In genomic region chr13:15546258-15546657, GRCm38 (mm10) we compare ENCODE assay signal across 29 mouse cellular contexts.
A peak's percentile ranks its signal among the peaks of the same experiment; 100 is the strongest.
DNase-seq lines count a peak whose midpoint lies in the region; ATAC-seq and TF ChIP-seq lines count a peak whose summit lies in the region.
"Had no signal": no experiment of that assay in that cellular context is flagged by ENCODE, and none has a peak within 500 bp of the region (broad histone marks: within the 10 kb centered on the region; RNA-seq: fewer than 3 reads in every experiment).

No protein-coding gene starts in this region.

- H3K4me3 ChIP-seq in forebrain, embryonic 11.5 days (ENCODE audit: low read depth, low read length), result no peak overlapping the region
- no peak overlapping the region for H3K4me3 ChIP-seq in forebrain, postnatal 0 days (ENCODE audit: low read depth, low read length)
- H3K4me3 ChIP-seq in stomach, embryonic 14.5 days (ENCODE audit: low read depth, low read length), result no peak overlapping the region
- H3K4me3 ChIP-seq in stomach, postnatal 0 days (ENCODE audit: low read depth, low read length), result no peak overlapping the region
- no peak overlapping the region for H3K4me3 ChIP-seq in embryonic fibroblast, embryonic 13.5 days (ENCODE audit: insufficient read depth, low read length)
- no peak overlapping the region for H3K4me3 ChIP-seq in limb, embryonic 15.5 days
- H3K4me3 ChIP-seq: embryonic facial prominence, embryonic 12.5 days; gastrocnemius, adult 2 months; heart, embryonic 13.5 days; hindbrain, embryonic 10.5 days; kidney, embryonic 15.5 days; midbrain, embryonic 12.5 days had no signal

- no peak for DNase-seq in forebrain, embryonic 11.5 days (ENCODE audit: low spot score)
- no peak for DNase-seq in forebrain, postnatal 0 days
- DNase-seq in stomach, postnatal 0 days (ENCODE audit: low spot score), result no peak
- no peak for DNase-seq in gastrocnemius, postnatal 14 days
- no peak for DNase-seq in heart, postnatal 14 days
- DNase-seq: adrenal gland, adult 2 months; cerebellum, adult 2 months; cerebellum, postnatal 25 days; gastrocnemius, adult 2 months; heart, postnatal 10 days; kidney, adult 18-20 months; kidney, postnatal 25 days; liver, postnatal 0 days; lung, postnatal 36 days; retina, postnatal 1 day; right cerebral cortex, postnatal 14 days; thymus, adult 18-20 months; thymus, postnatal 25 days had no signal

- ATAC-seq in forebrain, embryonic 11.5 days (replicated peaks; ENCODE audit: low FRiP score), result no peak
- ATAC-seq in forebrain, postnatal 0 days, result no peak
- no peak for ATAC-seq in stomach, embryonic 14.5 days (ENCODE audit: insufficient number of reproducible peaks, insufficient read depth, low FRiP score, low read depth)
- ATAC-seq in stomach, postnatal 0 days (ENCODE audit: low FRiP score, low TSS enrichment), result no peak
- ATAC-seq in limb, embryonic 15.5 days (ENCODE audit: insufficient number of reproducible peaks, low FRiP score, low TSS enrichment, low read depth), result no peak
- ATAC-seq: activated CD4-positive, CD25-positive, alpha-beta regulatory T cell, adult 4 months; CD4-positive, CD25-positive, alpha-beta regulatory T cell, adult 4 months; liver, postnatal 0 days had no signal

- H3K27ac ChIP-seq in forebrain, embryonic 11.5 days (ENCODE audit: low read depth, low read length), result peak overlapping the region; percentile 93
- no peak overlapping the region for H3K27ac ChIP-seq in forebrain, postnatal 0 days (ENCODE audit: low read depth, low read length)
- 0 out of 2 replicates have a peak overlapping the region, but pooled peaks have one; percentile 15 for H3K27ac ChIP-seq in stomach, embryonic 14.5 days (ENCODE audit: low read length)
- no peak overlapping the region for H3K27ac ChIP-seq in stomach, postnatal 0 days (replicated peaks)
- H3K27ac ChIP-seq in embryonic fibroblast, embryonic 13.5 days (ENCODE audit: insufficient read depth, low read length), result peak overlapping the region; percentile 98
- peak overlapping the region; percentile 14; the same call in 1 of the 2 replicates for H3K27ac ChIP-seq in limb, embryonic 15.5 days
- H3K27ac ChIP-seq: embryonic facial prominence, embryonic 12.5 days; heart, embryonic 13.5 days; kidney, embryonic 15.5 days had no signal

- no peaks in the 10 kb centered on the region for H3K27me3 ChIP-seq in forebrain, embryonic 11.5 days (ENCODE audit: control insufficient read depth, insufficient read depth, low read length)
- no peaks in the 10 kb centered on the region for H3K27me3 ChIP-seq in forebrain, postnatal 0 days (ENCODE audit: insufficient read depth, low read length)
- H3K27me3 ChIP-seq in stomach, embryonic 14.5 days (ENCODE audit: control insufficient read depth, insufficient read depth, low read length), result no peaks in the 10 kb centered on the region
- no peaks in the 10 kb centered on the region for H3K27me3 ChIP-seq in stomach, postnatal 0 days (ENCODE audit: control insufficient read depth, insufficient read depth, low read length)
- H3K27me3 ChIP-seq in limb, embryonic 15.5 days, result no peaks in the 10 kb centered on the region
- H3K27me3 ChIP-seq: embryonic facial prominence, embryonic 12.5 days; heart, embryonic 13.5 days; kidney, embryonic 15.5 days; midbrain, embryonic 12.5 days had no signal

- TF ChIP-seq POLR2A in embryonic fibroblast, embryonic 13.5 days (IDR thresholded peaks at IDR 0.05; ENCODE audit: low read depth, low read length), result no peak

- no peaks in the 10 kb centered on the region for H3K36me3 ChIP-seq in forebrain, embryonic 11.5 days (ENCODE audit: control insufficient read depth, insufficient read depth, low read length)
- H3K36me3 ChIP-seq in forebrain, postnatal 0 days (ENCODE audit: insufficient read depth), result no peaks in the 10 kb centered on the region
- no peaks in the 10 kb centered on the region for H3K36me3 ChIP-seq in stomach, embryonic 14.5 days (ENCODE audit: control insufficient read depth, insufficient read depth, low read length)
- H3K36me3 ChIP-seq in stomach, postnatal 0 days (ENCODE audit: control insufficient read depth, insufficient read depth, low read length), result no peaks in the 10 kb centered on the region
- no peaks in the 10 kb centered on the region for H3K36me3 ChIP-seq in limb, embryonic 15.5 days
- H3K36me3 ChIP-seq: midbrain, embryonic 12.5 days had no signal

- no peaks in the 10 kb centered on the region for H3K9me3 ChIP-seq in forebrain, embryonic 11.5 days (ENCODE audit: control insufficient read depth, low read length)
- H3K9me3 ChIP-seq in forebrain, postnatal 0 days (ENCODE audit: low read length), result no peaks in the 10 kb centered on the region
- H3K9me3 ChIP-seq in stomach, embryonic 14.5 days (ENCODE audit: control insufficient read depth, low read depth, low read length), result no peaks in the 10 kb centered on the region
- no peaks in the 10 kb centered on the region for H3K9me3 ChIP-seq in stomach, postnatal 0 days (ENCODE audit: control insufficient read depth, low read length)
- H3K9me3 ChIP-seq in limb, embryonic 15.5 days, result no peaks in the 10 kb centered on the region
- H3K9me3 ChIP-seq: embryonic facial prominence, embryonic 12.5 days; heart, embryonic 13.5 days; hindbrain, embryonic 10.5 days; kidney, embryonic 15.5 days; midbrain, embryonic 12.5 days had no signal

- TF ChIP-seq EP300 in stomach, postnatal 0 days (optimal IDR thresholded peaks at IDR 0.05), result no peak

- TF ChIP-seq CTCF in forebrain, postnatal 0 days (IDR thresholded peaks at IDR 0.05; ENCODE audit: low read depth), result no peak
- TF ChIP-seq CTCF in stomach, postnatal 0 days (IDR thresholded peaks at IDR 0.05; ENCODE audit: low read depth), result no peak
- no peak for TF ChIP-seq CTCF in embryonic fibroblast, embryonic 13.5 days (IDR thresholded peaks at IDR 0.05; ENCODE audit: borderline replicate concordance, insufficient read depth, low read length)

- intact Hi-C loops in gastrocnemius, postnatal 14 days (cut with DNase I; ENCODE audit: low total_unique reads), result no loop called here
- intact Hi-C loops in heart, postnatal 14 days (cut with DNase I), result no loop called here

- no peak overlapping the region for H3K9ac ChIP-seq in forebrain, embryonic 11.5 days (ENCODE audit: low read length)
- H3K9ac ChIP-seq in forebrain, postnatal 0 days, result no peak overlapping the region
- H3K9ac ChIP-seq in stomach, embryonic 14.5 days (replicated peaks; ENCODE audit: low read depth, low read length), result no peak overlapping the region
- H3K9ac ChIP-seq in stomach, postnatal 0 days (ENCODE audit: low read length), result no peak overlapping the region
- H3K9ac ChIP-seq in limb, embryonic 15.5 days, result no peak overlapping the region
- H3K9ac ChIP-seq: embryonic facial prominence, embryonic 12.5 days; heart, embryonic 13.5 days; kidney, embryonic 15.5 days; liver, postnatal 0 days; midbrain, embryonic 12.5 days had no signal

- 28% methylated on average over 4 of the region's 4 CpGs for WGBS in forebrain, embryonic 11.5 days
- WGBS in forebrain, postnatal 0 days, result 28% methylated on average over 4 of the region's 4 CpGs
- WGBS in stomach, embryonic 14.5 days, result 63% methylated on average over 4 of the region's 4 CpGs
- WGBS in stomach, postnatal 0 days, result 61% methylated on average over 4 of the region's 4 CpGs
- WGBS in limb, embryonic 15.5 days, result 44% methylated on average over 4 of the region's 4 CpGs

- peak overlapping the region; percentile 2; the same call in 1 of the 2 replicates for H3K4me2 ChIP-seq in forebrain, embryonic 11.5 days (ENCODE audit: low read depth, low read length, severe bottlenecking)
- no peak overlapping the region for H3K4me2 ChIP-seq in forebrain, postnatal 0 days (ENCODE audit: low read depth)
- no peak overlapping the region for H3K4me2 ChIP-seq in stomach, embryonic 14.5 days (replicated peaks; ENCODE audit: low read depth, low read length)
- no peak overlapping the region for H3K4me2 ChIP-seq in stomach, postnatal 0 days (replicated peaks; ENCODE audit: low read depth)
- no peak overlapping the region for H3K4me2 ChIP-seq in limb, embryonic 15.5 days
- H3K4me2 ChIP-seq: embryonic facial prominence, embryonic 12.5 days; heart, embryonic 13.5 days; kidney, embryonic 15.5 days; liver, embryonic 11.5 days; midbrain, embryonic 12.5 days had no signal

- H3K4me1 ChIP-seq in forebrain, embryonic 11.5 days (replicated peaks; ENCODE audit: control insufficient read depth, insufficient read depth, low read length), result peaks cover 57% of the 10 kb centered on the region
- H3K4me1 ChIP-seq in forebrain, postnatal 0 days (ENCODE audit: insufficient read depth), result peaks cover 13% of the 10 kb centered on the region
- peaks cover 19% of the 10 kb centered on the region; the same call in 1 of the 2 replicates for H3K4me1 ChIP-seq in stomach, embryonic 14.5 days (ENCODE audit: control insufficient read depth, insufficient read depth, low read length)
- peaks cover 11% of the 10 kb centered on the region for H3K4me1 ChIP-seq in stomach, postnatal 0 days (replicated peaks; ENCODE audit: control insufficient read depth, insufficient read depth)
- peaks cover 33% of the 10 kb centered on the region for H3K4me1 ChIP-seq in embryonic fibroblast, embryonic 13.5 days (ENCODE audit: control insufficient read depth, insufficient read depth, low read length)
- peaks cover 66% of the 10 kb centered on the region for H3K4me1 ChIP-seq in limb, embryonic 15.5 days

Comparison
In these comparisons a context has a peak if more than half of its experiments do, and no peak if none do; other contexts are left out.
1. H3K27ac ChIP-seq: peak in forebrain, embryonic 11.5 days (single experiment), stomach, embryonic 14.5 days (single experiment), embryonic fibroblast, embryonic 13.5 days (single experiment) and limb, embryonic 15.5 days (single experiment); none in forebrain, postnatal 0 days (single experiment) and stomach, postnatal 0 days (single experiment).